In the genomic region with DNA sequence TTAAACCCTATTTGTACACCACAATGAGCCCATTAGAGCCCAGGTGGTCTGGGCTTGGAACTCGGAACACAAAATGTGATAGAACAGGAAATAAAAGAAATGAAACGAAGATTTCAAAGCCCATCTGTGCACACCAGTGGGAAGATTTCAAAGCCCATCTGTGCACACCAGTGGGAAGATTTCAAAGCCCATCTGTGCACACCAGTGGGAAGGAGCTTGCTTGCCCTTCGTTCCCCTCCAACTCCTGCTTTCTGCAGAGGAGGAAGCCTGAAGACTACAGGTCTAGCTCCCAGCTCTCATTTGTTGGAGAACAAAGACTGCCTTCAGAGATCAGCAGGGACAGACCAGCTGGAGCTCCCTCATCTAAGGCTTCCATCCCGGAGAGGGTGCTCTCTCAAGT, we compare ENCODE assay signal across 28 mouse cellular contexts. TPM values are rescaled to one million over a fixed set of nuclear protein-coding genes. Genes with fewer than 3 reads are reported as not detected.
A peak's percentile ranks its signal among the peaks of the same experiment; 100 is the strongest.
DNase-seq lines count a peak whose midpoint lies in the region; ATAC-seq and TF ChIP-seq lines count a peak whose summit lies in the region.
"Not testable (repeated sequence)": the region's sequence is repeated elsewhere in the genome, so short reads cannot be mapped to it uniquely, and the experiment has no call there.
"Had no signal": no experiment of that assay in that cellular context is flagged by ENCODE, and none has a peak within 500 bp of the region (broad histone marks: within the 10 kb centered on the region; RNA-seq: fewer than 3 reads in every experiment).

No protein-coding gene starts in this region.

- not testable (repeated sequence) for H3K9ac ChIP-seq in forebrain, embryonic 14.5 days (ENCODE audit: low read length); hindbrain, embryonic 16.5 days (ENCODE audit: low read depth, low read length); neural tube, embryonic 14.5 days (replicated peaks; ENCODE audit: low read depth, low read length)

- DNase-seq in forebrain, embryonic 14.5 days (ENCODE audit: low spot score); gastrocnemius, adult 2 months: not testable (repeated sequence)
- peak; percentile 24 to 53 for DNase-seq in layer of hippocampus, adult 2 months (ENCODE audit: low spot score in 2 of 2)
- DNase-seq in layer of hippocampus, postnatal 25 days (ENCODE audit: extremely low spot score in 1 of 2, low spot score in 1 of 2), result peak; percentile 8 to 23

- TF ChIP-seq CTCF in gastrocnemius, adult 2 months (IDR thresholded peaks at IDR 0.05); layer of hippocampus, adult 2 months (conservative IDR thresholded peaks at IDR 0.05); small intestine, adult 2 months (IDR thresholded peaks at IDR 0.05; ENCODE audit: extremely low read depth, insufficient read length, insufficient replicate concordance, low read depth, low read length): not testable (repeated sequence)

- not testable (repeated sequence) for H3K4me2 ChIP-seq in forebrain, embryonic 14.5 days (ENCODE audit: low read length); hindbrain, embryonic 16.5 days (ENCODE audit: low read length); neural tube, embryonic 14.5 days (ENCODE audit: low read depth, low read length)

- H3K36me3 ChIP-seq in forebrain, embryonic 14.5 days (ENCODE audit: control insufficient read depth, insufficient read depth, low read length); hindbrain, embryonic 16.5 days (ENCODE audit: control insufficient read depth, insufficient read depth, low read length); neural tube, embryonic 14.5 days (ENCODE audit: control insufficient read depth, insufficient read depth, low read length); small intestine, adult 2 months (ENCODE audit: control insufficient read depth, insufficient read depth, low read length): not testable (repeated sequence)

- H3K4me3 ChIP-seq in forebrain, embryonic 14.5 days (ENCODE audit: low read depth, low read length); hindbrain, embryonic 16.5 days (ENCODE audit: low read length); layer of hippocampus, adult 2 months; neural tube, embryonic 14.5 days (ENCODE audit: low read depth, low read length): not testable (repeated sequence)
- 0 out of 2 replicates have a peak overlapping the region, but pooled peaks have one; percentile 13 for H3K4me3 ChIP-seq in gastrocnemius, adult 2 months
- 0 out of 2 replicates have a peak overlapping the region, but pooled peaks have one; percentile 1 for H3K4me3 ChIP-seq in small intestine, adult 2 months (ENCODE audit: low read depth, low read length)

- not testable (repeated sequence) for H3K9me3 ChIP-seq in forebrain, embryonic 14.5 days (replicated peaks; ENCODE audit: control insufficient read depth, low read length); hindbrain, embryonic 16.5 days (ENCODE audit: control insufficient read depth, low read length); neural tube, embryonic 14.5 days (ENCODE audit: control insufficient read depth, low read length)

- H3K4me1 ChIP-seq in forebrain, embryonic 14.5 days (ENCODE audit: control insufficient read depth, insufficient read depth, low read length); hindbrain, embryonic 16.5 days (ENCODE audit: control insufficient read depth, insufficient read depth, low read depth, low read length); neural tube, embryonic 14.5 days (ENCODE audit: control insufficient read depth, insufficient read depth, low read length); small intestine, adult 2 months (ENCODE audit: control insufficient read depth, insufficient read depth, insufficient read length, low read length): not testable (repeated sequence)

- not testable (repeated sequence) for TF ChIP-seq POLR2A in small intestine, adult 2 months (IDR thresholded peaks at IDR 0.05; ENCODE audit: low read depth, low read length)

- H3K27ac ChIP-seq in forebrain, embryonic 14.5 days (ENCODE audit: low read depth, low read length); gastrocnemius, adult 2 months; hindbrain, embryonic 16.5 days (ENCODE audit: low read depth, low read length); neural tube, embryonic 14.5 days (ENCODE audit: low read depth, low read length): not testable (repeated sequence)
- peak overlapping the region; percentile 68 for H3K27ac ChIP-seq in layer of hippocampus, adult 2 months
- peak overlapping the region; percentile 23 for H3K27ac ChIP-seq in small intestine, adult 2 months (ENCODE audit: insufficient read depth, low read depth, low read length)

- 37% methylated on average over 4 of the region's 4 CpGs for WGBS in forebrain, embryonic 14.5 days
- 40% methylated on average over 4 of the region's 4 CpGs for WGBS in hindbrain, embryonic 16.5 days
- 52% methylated on average over 4 of the region's 4 CpGs for WGBS in neural tube, embryonic 14.5 days
- 48% methylated on average over 4 of the region's 4 CpGs for WGBS in small intestine, adult 2 months

- intact Hi-C loops in gastrocnemius, adult 2 months (cut with DNase I), result loop anchor here (5.0 kb wide), 1 partner anchor 71 kb away; no protein-coding TSS in a partner anchor

- not testable (repeated sequence) for H3K27me3 ChIP-seq in forebrain, embryonic 14.5 days (replicated peaks; ENCODE audit: control insufficient read depth, insufficient read depth, low read length); hindbrain, embryonic 16.5 days (replicated peaks; ENCODE audit: control insufficient read depth, insufficient read depth, low read length); neural tube, embryonic 14.5 days (ENCODE audit: control insufficient read depth, insufficient read depth, low read length); small intestine, adult 2 months (ENCODE audit: control insufficient read depth, insufficient read depth, low read length)

- 0 out of 2 replicates have a peak, but pooled peaks have one; percentile 12 for ATAC-seq in forebrain, embryonic 14.5 days
- peak; percentile 42; the same call in 1 of the 2 replicates for ATAC-seq in hindbrain, embryonic 16.5 days
- ATAC-seq in neural tube, embryonic 14.5 days (ENCODE audit: low read depth), result peak; percentile 28; the same call in 1 of the 2 replicates

RNA-seq across cellular contexts. Expression of a gene that starts 10.9 kb away (rescaled TPM):
- polyA plus RNA-seq in forebrain, embryonic 14.5 days (2014; fragmentation: Nextera tagmentation; extraction: Ambion mirVana), result not detected in 2 replicates
- total RNA-seq in gastrocnemius, adult 2 months (2021), result not detected
- polyA plus RNA-seq in hindbrain, embryonic 16.5 days (2015; fragmentation: Nextera tagmentation; extraction: Ambion mirVana), result not detected in 2 replicates
- total RNA-seq in layer of hippocampus, adult 2 months (2021), result under 1 TPM in 1 of 2 experiments, not detected in 1; 0.51 TPM
- under 1 TPM in 1 of 2 experiments, not detected in 1; 0.37 TPM for total RNA-seq in layer of hippocampus, postnatal 25 days (2021)
- not detected in 2 replicates for polyA plus RNA-seq in neural tube, embryonic 14.5 days (2014; fragmentation: Nextera tagmentation; extraction: Ambion mirVana)
- polyA plus RNA-seq in small intestine, adult 2 months (2012; rRNA removed), result not detected in 2 replicates
- total RNA-seq: adrenal gland, adult 2 months; gastrocnemius, postnatal 25 days; heart, adult 18-20 months; heart, postnatal 4 days; left cerebral cortex, adult 8-10 months; MEL had no signal
- polyA plus RNA-seq: adrenal gland, adult 2 months; embryonic facial prominence, embryonic 12.5 days; forebrain, embryonic 11.5 days; heart, embryonic 16.5 days; hindbrain, embryonic 14.5 days; intestine, postnatal 0 days; kidney, embryonic 14.5 days; limb, embryonic 10.5 days; liver, postnatal 0 days; macrophage; midbrain, embryonic 10.5 days; midbrain, embryonic 16.5 days; myocyte; neural tube, embryonic 13.5 days; stomach, embryonic 14.5 days had no signal

RNA-seq across cellular contexts. Expression of a gene that starts 26.0 kb away (rescaled TPM):
- polyA plus RNA-seq in forebrain, embryonic 14.5 days (2014; fragmentation: Nextera tagmentation; extraction: Ambion mirVana), result not detected in 2 replicates
- not detected for total RNA-seq in gastrocnemius, adult 2 months (2021)
- not detected in 2 replicates for polyA plus RNA-seq in hindbrain, embryonic 16.5 days (2015; fragmentation: Nextera tagmentation; extraction: Ambion mirVana)
- not detected for total RNA-seq in layer of hippocampus, adult 2 months (2021)
- total RNA-seq in layer of hippocampus, postnatal 25 days (2021), result not detected
- polyA plus RNA-seq in neural tube, embryonic 14.5 days (2014; fragmentation: Nextera tagmentation; extraction: Ambion mirVana), result not detected in 2 replicates
- polyA plus RNA-seq in small intestine, adult 2 months (2012; rRNA removed), result not detected in 2 replicates
- total RNA-seq: adrenal gland, adult 2 months; gastrocnemius, postnatal 25 days; heart, adult 18-20 months; heart, postnatal 4 days; MEL had no signal
- polyA plus RNA-seq: adrenal gland, adult 2 months; embryonic facial prominence, embryonic 12.5 days; forebrain, embryonic 11.5 days; heart, embryonic 16.5 days; hindbrain, embryonic 14.5 days; intestine, postnatal 0 days; kidney, embryonic 14.5 days; limb, embryonic 10.5 days; liver, postnatal 0 days; lung, postnatal 0 days; macrophage; midbrain, embryonic 10.5 days; midbrain, embryonic 16.5 days; neural tube, embryonic 13.5 days; stomach, embryonic 14.5 days had no signal

RNA-seq across cellular contexts. Expression of a gene that starts 26.4 kb away (rescaled TPM):
- polyA plus RNA-seq in forebrain, embryonic 14.5 days (2014; fragmentation: Nextera tagmentation; extraction: Ambion mirVana), result 0.18 TPM in 1 of 2 replicates, not detected in the other
- total RNA-seq in gastrocnemius, adult 2 months (2021), result not detected
- polyA plus RNA-seq in hindbrain, embryonic 16.5 days (2015; fragmentation: Nextera tagmentation; extraction: Ambion mirVana), result 0.84 and 0.96 TPM in 2 replicates
- total RNA-seq in layer of hippocampus, adult 2 months (2021), result 1 to 10 TPM; 3.4 to 4.8 TPM
- total RNA-seq in layer of hippocampus, postnatal 25 days (2021), result 1 to 10 TPM; 2.4 to 3.4 TPM
- polyA plus RNA-seq in neural tube, embryonic 14.5 days (2014; fragmentation: Nextera tagmentation; extraction: Ambion mirVana), result 1.1 and 1.2 TPM in 2 replicates
- polyA plus RNA-seq in small intestine, adult 2 months (2012; rRNA removed), result 47.1 and 6,983 TPM in 2 replicates
- total RNA-seq: gastrocnemius, postnatal 25 days; MEL had no signal
- polyA plus RNA-seq: adrenal gland, adult 2 months; embryonic facial prominence, embryonic 12.5 days; forebrain, embryonic 11.5 days; macrophage; midbrain, embryonic 10.5 days had no signal

RNA-seq across cellular contexts. Expression of a gene that starts 30.2 kb away (rescaled TPM):
- polyA plus RNA-seq in forebrain, embryonic 14.5 days (2014; fragmentation: Nextera tagmentation; extraction: Ambion mirVana), result not detected in 2 replicates
- not detected for total RNA-seq in gastrocnemius, adult 2 months (2021)
- not detected in 2 replicates for polyA plus RNA-seq in hindbrain, embryonic 16.5 days (2015; fragmentation: Nextera tagmentation; extraction: Ambion mirVana)
- total RNA-seq in layer of hippocampus, adult 2 months (2021), result not detected
- total RNA-seq in layer of hippocampus, postnatal 25 days (2021), result not detected
- polyA plus RNA-seq in neural tube, embryonic 14.5 days (2014; fragmentation: Nextera tagmentation; extraction: Ambion mirVana), result not detected in 2 replicates
- not detected in 2 replicates for polyA plus RNA-seq in small intestine, adult 2 months (2012; rRNA removed)
- total RNA-seq: adrenal gland, adult 2 months; gastrocnemius, postnatal 25 days; heart, adult 18-20 months; heart, postnatal 4 days; left cerebral cortex, adult 8-10 months; MEL had no signal
- polyA plus RNA-seq: adrenal gland, adult 2 months; embryonic facial prominence, embryonic 12.5 days; forebrain, embryonic 11.5 days; heart, embryonic 16.5 days; hindbrain, embryonic 14.5 days; intestine, postnatal 0 days; kidney, embryonic 14.5 days; limb, embryonic 10.5 days; liver, postnatal 0 days; lung, postnatal 0 days; macrophage; midbrain, embryonic 10.5 days; midbrain, embryonic 16.5 days; myocyte; neural tube, embryonic 13.5 days; stomach, embryonic 14.5 days had no signal

RNA-seq across cellular contexts. Expression of a gene that starts 49.2 kb away (rescaled TPM):
- polyA plus RNA-seq in forebrain, embryonic 14.5 days (2014; fragmentation: Nextera tagmentation; extraction: Ambion mirVana), result 0.33 and 1.3 TPM in 2 replicates
- total RNA-seq in gastrocnemius, adult 2 months (2021), result under 1 TPM in 1 of 2 experiments, not detected in 1; 0.64 TPM
- 0.84 and 0.93 TPM in 2 replicates for polyA plus RNA-seq in hindbrain, embryonic 16.5 days (2015; fragmentation: Nextera tagmentation; extraction: Ambion mirVana)
- total RNA-seq in layer of hippocampus, adult 2 months (2021), result not detected
- total RNA-seq in layer of hippocampus, postnatal 25 days (2021), result under 1 TPM in 1 of 2 experiments, not detected in 1; 0.25 TPM
- 0.50 TPM in 1 of 2 replicates, not detected in the other for polyA plus RNA-seq in neural tube, embryonic 14.5 days (2014; fragmentation: Nextera tagmentation; extraction: Ambion mirVana)
- 9.7 and 15.0 TPM in 2 replicates for polyA plus RNA-seq in small intestine, adult 2 months (2012; rRNA removed)
- total RNA-seq: gastrocnemius, postnatal 25 days had no signal
- polyA plus RNA-seq: forebrain, embryonic 11.5 days; limb, embryonic 10.5 days had no signal

Comparison
In these comparisons a context has a peak if more than half of its experiments do, and no peak if none do; other contexts are left out.
1. RNA of a gene that starts 26.4 kb away (polyA plus RNA-seq): 47.1 to 6,983 TPM in small intestine, adult 2 months; 1.1 to 1.2 TPM in neural tube, embryonic 14.5 days, 0.84 to 0.96 TPM in hindbrain, embryonic 16.5 days and 0.18 TPM in forebrain, embryonic 14.5 days; every median in the first group is over 10 times any median in the second.
2. Peak in every context shown above with its lines, with median percentiles within 50 percentile points of each other: ATAC-seq.